Mouse (Mus musculus) splenic B cell, adult 2 months (primary cell): ENCODE data around the gene Fam117a.

ENCODE experiments used
- DNase-seq: peaks from one replicate; pipeline ENCODE4 v3.0.0-alpha.2; 2011; ENCODE audit warnings: low read depth, low spot score
- H3K27me3 ChIP-seq: 2 replicates; pipeline ENCODE4 v1.6.1; 2012; ENCODE audit warnings: mild to moderate bottlenecking, low read length, moderate library complexity, mixed read lengths; ENCODE audit not compliant: control insufficient read depth, poor library complexity, insufficient read depth, severe bottlenecking
- H3K36me3 ChIP-seq: 2 replicates; pipeline ENCODE4 v1.6.1; 2012; ENCODE audit warnings: mild to moderate bottlenecking, low read length, moderate library complexity, mixed read lengths; ENCODE audit not compliant: control insufficient read depth, poor library complexity, insufficient read depth, severe bottlenecking

Fam117a gene

DNA sequence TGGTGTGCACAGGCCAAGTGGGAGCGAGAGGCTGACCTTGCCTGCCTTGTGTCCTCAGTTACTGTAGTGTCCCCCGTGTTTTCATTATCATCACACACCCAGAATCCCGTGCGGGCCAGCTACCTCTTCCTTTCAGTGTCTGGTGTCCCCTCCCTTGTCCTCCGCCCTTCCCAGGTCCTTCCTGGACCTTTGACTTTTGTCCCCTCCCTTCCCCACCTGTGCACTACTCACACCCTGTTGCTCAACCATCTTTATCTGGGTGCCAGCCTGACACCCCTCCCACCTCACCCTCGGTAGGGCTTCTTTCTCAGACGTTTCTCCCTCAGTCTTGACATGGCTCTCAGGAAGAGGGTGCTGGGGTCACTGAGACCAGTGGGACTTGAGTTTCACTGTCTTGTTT, 50.5 kb downstream of the Fam117a start:
- no peak for DNase-seq
- peaks cover 14% of the 10 kb centered on the region for H3K36me3 ChIP-seq
- H3K27me3 ChIP-seq, result no peaks in the 10 kb centered on the region

- Histone ChIP-seq H3K36me3 (peaks cover 14% of the 10 kb centered on the region), H3K27me3 (no peaks in the 10 kb centered on the region)
- no peak for DNase-seq
Observed at GRCm38 (mm10) chr11:95389006-95389405, 52.2 kb downstream of the Fam117a start.

DNA sequence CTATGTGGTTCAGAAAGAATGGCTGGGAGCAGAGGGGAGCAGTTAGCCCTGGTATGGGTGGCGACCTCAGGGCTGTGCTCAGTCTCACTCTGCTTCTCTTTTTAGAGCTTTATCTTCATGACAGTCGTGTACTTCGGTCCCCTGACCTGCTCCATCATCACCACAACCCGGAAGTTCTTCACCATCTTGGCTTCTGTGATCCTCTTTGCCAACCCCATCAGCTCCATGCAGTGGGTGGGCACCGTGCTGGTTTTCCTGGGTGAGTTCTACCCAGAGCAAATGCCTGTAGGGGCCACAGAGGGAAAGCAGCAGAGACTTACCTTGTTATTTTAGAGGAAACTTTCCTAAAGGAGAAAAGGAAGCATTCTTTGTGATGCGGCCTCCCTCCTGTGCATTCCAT, 53.6 kb downstream of the Fam117a start:
- H3K27me3 ChIP-seq, result no peaks in the 10 kb centered on the region
- DNase-seq, result no peak
- H3K36me3 ChIP-seq, result peaks cover 14% of the 10 kb centered on the region

DNA sequence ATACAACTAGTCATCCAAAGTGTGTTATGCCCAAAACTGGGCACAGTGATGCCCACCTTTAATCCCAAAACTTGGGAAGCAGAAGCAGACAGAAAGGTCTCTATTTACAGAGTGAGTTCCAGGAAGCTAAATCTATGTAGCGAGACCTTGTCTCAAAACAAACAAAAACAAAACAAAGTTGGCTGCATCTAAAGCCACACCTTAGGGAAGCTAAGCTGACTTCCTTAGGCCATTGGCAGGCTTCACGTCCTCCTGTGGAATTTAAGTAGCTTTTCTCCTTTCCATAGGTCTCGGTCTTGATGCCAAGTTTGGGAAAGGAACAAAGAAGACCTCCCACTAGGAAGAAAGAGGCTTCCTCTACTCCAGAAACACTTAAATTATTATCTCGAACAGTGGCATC, 54.4 kb downstream of the Fam117a start:
- no peaks in the 10 kb centered on the region for H3K27me3 ChIP-seq
- H3K36me3 ChIP-seq, result peaks cover 14% of the 10 kb centered on the region
- no peak for DNase-seq

DNA sequence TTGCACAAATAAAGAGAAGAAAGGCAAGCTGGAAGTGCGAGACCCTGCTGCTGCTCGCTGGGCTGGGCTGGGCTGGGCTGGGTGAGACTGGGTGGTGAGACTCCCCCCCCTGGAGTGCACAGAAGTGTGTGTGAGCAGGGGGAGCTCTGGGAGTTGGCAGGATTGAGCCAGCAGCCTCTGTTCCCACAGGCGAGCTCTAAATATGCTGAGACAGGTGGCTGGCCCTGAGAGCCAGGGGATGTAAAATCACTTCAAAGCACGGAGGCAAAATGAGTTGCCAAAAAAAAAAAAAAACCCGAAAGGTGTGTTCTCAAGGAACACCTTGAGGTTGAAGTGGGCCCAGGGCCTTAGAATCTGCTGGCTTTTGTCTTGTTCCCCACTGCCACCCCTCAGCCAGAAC, 54.9 kb downstream of the Fam117a start:
- peaks cover 14% of the 10 kb centered on the region for H3K36me3 ChIP-seq
- no peak for DNase-seq
- H3K27me3 ChIP-seq, result no peaks in the 10 kb centered on the region

DNA sequence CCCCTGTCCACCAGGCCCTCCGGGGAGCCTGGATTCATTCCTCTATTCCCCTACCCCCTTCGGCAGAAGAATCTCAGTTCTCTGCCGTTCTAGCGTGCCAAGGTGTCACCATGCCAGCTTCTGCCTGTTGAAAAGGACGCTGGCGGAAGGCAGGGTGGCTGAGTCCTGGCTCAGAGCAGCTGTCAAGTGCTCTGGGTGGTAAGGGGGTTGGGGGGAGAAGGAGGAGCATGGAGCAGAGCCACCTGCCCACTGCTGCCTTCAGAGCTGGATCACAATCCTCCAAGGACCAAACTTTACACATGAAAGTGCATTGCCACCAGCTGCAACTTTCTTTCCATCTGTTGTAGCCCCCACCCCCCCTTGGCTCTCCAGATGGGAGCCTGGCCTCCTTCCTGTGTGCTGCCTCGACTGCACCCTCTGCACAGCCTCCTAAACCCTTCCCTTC, 55.4 kb downstream of the Fam117a start:
- DNase-seq, result no peak
- peaks cover 14% of the 10 kb centered on the region for H3K36me3 ChIP-seq
- H3K27me3 ChIP-seq, result no peaks in the 10 kb centered on the region

DNA sequence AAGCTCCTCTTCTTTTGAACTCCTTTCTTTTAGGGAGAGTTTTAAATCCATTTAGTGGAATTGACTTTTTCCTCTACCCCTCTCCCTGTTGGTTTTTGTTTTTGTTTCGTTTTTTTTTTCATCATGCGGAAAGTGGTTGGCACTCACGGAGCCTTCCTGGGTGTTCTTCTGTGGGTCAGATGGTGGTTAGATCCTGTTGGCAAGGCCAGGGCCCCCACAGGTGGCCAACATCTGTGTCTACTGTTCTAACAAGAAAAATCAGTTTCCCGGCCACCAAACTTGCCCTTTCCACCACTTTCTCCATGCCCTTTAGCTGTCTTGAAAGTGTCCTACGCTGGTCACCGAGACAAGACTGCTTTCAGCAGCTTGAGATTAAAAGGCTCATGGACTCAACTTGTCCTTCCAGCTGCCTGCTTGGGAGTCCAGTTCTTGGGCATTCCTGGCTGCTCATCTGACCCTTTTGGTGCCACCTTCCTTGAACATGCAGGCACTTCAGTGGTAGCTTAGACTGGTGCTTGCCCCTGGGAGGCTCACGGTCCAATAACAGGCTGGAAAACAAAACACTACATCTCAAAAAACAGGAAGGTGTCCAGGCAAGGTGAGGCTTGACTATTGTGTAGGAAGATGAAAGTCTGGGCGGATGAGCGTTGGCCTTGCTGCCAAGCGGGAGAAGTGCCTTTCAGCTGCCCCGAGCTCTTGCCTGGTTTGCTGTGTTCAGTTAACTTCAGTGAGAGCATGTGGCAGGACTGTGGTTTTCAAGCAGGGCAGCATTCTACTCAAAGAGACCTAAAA, 56.1 kb downstream of the Fam117a start:
- Histone ChIP-seq H3K36me3 (peaks cover 14% of the 10 kb centered on the region), H3K27me3 (no peaks in the 10 kb centered on the region)
- no peak for DNase-seq

GRCm38 (mm10) chr11:95393500-95393816, 56.6 kb downstream of the Fam117a start:
- no peak for DNase-seq
- H3K27me3 ChIP-seq, result no peaks in the 10 kb centered on the region
- peaks cover 12% of the 10 kb centered on the region for H3K36me3 ChIP-seq

DNA sequence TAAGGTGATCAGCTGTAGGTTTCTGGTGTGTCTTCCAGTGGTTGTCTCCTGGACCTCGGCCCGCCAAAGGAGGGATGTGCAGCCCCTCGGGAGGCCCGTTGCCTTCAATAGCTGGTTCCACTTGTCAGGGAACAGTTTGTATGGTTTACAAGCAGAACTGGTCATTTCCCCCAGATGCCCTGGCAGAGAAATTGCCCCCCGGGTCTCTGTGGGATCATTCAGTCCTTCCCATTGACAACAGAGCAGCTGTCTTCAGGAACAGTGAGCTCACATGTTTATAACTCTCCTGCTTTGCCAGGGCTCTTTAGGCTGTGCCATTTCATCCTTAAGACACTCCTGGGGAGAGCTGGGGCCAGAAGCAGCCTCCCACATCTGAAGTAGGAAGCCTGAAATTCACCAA, 57.3 kb downstream of the Fam117a start:
- Histone ChIP-seq H3K36me3 (peaks cover 12% of the 10 kb centered on the region), H3K27me3 (peaks cover 2% of the 10 kb centered on the region; the same call in 1 of the 2 replicates)
- no peak for DNase-seq

DNA sequence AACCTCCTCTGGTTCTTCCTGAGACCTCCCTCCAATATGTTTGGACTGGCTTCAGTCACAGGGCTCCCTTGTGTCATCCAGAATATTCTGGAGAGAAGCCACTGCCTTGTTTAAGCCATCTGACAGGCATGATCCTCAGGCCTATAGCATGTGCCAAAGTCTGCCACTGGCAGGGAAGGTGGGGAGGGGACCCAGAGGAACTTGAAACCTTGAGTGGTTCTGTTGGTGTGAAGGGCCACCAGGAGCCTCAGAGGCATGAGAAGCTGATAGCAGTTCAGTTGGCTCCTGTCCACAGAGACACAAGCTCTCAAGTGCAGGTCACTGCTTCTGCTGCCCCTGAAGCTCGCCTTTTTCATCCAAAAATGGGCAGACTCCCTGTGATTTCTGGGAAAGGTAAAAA, 59.7 kb downstream of the Fam117a start:
- no peak for DNase-seq
- Histone ChIP-seq H3K27me3 (peaks cover 2% of the 10 kb centered on the region; the same call in 1 of the 2 replicates), H3K36me3 (peaks cover 3% of the 10 kb centered on the region)

- DNase-seq, result peak; percentile 81
- H3K27me3 ChIP-seq, result peaks cover 2% of the 10 kb centered on the region; the same call in 1 of the 2 replicates
Observed at GRCm38 (mm10) chr11:95397843-95398835, 61.3 kb downstream of the Fam117a start.

GRCm38 (mm10) chr11:95399520-95400020, 62.8 kb downstream of the Fam117a start:
- Histone ChIP-seq H3K27me3 (peaks cover 2% of the 10 kb centered on the region; the same call in 1 of the 2 replicates), H3K36me3 (no peaks in the 10 kb centered on the region)
- no peak for DNase-seq

More at GRCm38 (mm10) chr11:95397843-95398835, 61.3 kb downstream of the Fam117a start:
- no peaks in the 10 kb centered on the region for H3K36me3 ChIP-seq

- Histone ChIP-seq H3K36me3 (no peaks in the 10 kb centered on the region), H3K27me3 (peaks cover 2% of the 10 kb centered on the region; the same call in 1 of the 2 replicates)
- no peak for DNase-seq
Observed at GRCm38 (mm10) chr11:95401568-95401967, 64.8 kb downstream of the Fam117a start.

DNA sequence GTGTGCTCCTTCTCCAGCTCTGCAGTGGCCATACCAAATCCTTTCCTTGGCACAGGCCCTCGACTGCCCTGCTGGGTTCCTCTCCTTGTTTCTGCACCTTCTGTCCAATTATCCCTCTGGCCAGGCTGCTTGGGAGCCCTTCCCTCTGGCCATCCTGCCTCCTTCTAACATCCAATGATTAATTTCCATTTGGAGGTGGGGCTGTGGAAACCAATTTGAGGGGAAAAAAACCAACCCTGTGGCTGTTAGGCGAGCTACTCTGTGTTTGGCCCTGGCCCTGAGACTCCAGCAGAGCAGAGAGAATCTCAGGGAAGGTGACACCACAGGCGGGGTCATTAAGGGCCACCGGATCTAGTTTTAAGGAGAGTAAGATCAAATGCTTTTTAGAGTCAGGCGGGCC, 65.4 kb downstream of the Fam117a start:
- H3K36me3 ChIP-seq, result no peaks in the 10 kb centered on the region
- peaks cover 2% of the 10 kb centered on the region; the same call in 1 of the 2 replicates for H3K27me3 ChIP-seq
- DNase-seq, result no peak
